Mouse (Mus musculus): ENCODE measurements around the gene H2afx. TPM values are rescaled to one million over a fixed set of nuclear protein-coding genes. Genes with fewer than 3 reads are reported as not detected.
"Not testable (repeated sequence)": the region's sequence is repeated elsewhere in the genome, so short reads cannot be mapped to it uniquely, and the experiment has no call there.

The H2afx gene
- polyA plus RNA-seq, 1 experiment: 255 TPM

- H3K4me3 ChIP-seq (ENCODE audit: low read depth, low read length): no peak overlapping the region
- 65% methylated on average over 3 of the region's 3 CpGs for WGBS
- H3K27ac ChIP-seq (ENCODE audit: insufficient read depth, low read depth, low read length): no peak overlapping the region
- H3K36me3 ChIP-seq (ENCODE audit: control insufficient read depth, insufficient read depth, low read length): peaks cover 39% of the 10 kb centered on the region
- H3K4me1 ChIP-seq (ENCODE audit: control insufficient read depth, insufficient read depth, insufficient read length, low read length): peaks cover 4% of the 10 kb centered on the region
- peak; percentile 34; the same call in 1 of the 2 replicates for TF ChIP-seq CTCF (IDR thresholded peaks at IDR 0.05; ENCODE audit: extremely low read depth, insufficient read length, insufficient replicate concordance, low read depth, low read length)
- no peak for TF ChIP-seq POLR2A (IDR thresholded peaks at IDR 0.05; ENCODE audit: low read depth, low read length)
- H3K27me3 ChIP-seq (ENCODE audit: control insufficient read depth, insufficient read depth, low read length): peaks cover 9% of the 10 kb centered on the region
Observed at GRCm38 (mm10) chr9:44292490-44292889, 42.0 kb upstream of the H2afx start.

- peaks cover 62% of the 10 kb centered on the region for H3K36me3 ChIP-seq (ENCODE audit: control insufficient read depth, insufficient read depth, low read length)
- H3K4me1 ChIP-seq (ENCODE audit: control insufficient read depth, insufficient read depth, insufficient read length, low read length); H3K4me3 ChIP-seq (ENCODE audit: low read depth, low read length); H3K27me3 ChIP-seq (ENCODE audit: control insufficient read depth, insufficient read depth, low read length); H3K27ac ChIP-seq (ENCODE audit: insufficient read depth, low read depth, low read length): not testable (repeated sequence)
- WGBS: 96% methylated on average over 3 of the region's 3 CpGs
Observed at GRCm38 (mm10) chr9:44300001-44300400, 34.5 kb upstream of the H2afx start.

- TF ChIP-seq CTCF (IDR thresholded peaks at IDR 0.05; ENCODE audit: extremely low read depth, insufficient read length, insufficient replicate concordance, low read depth, low read length) (no peak), POLR2A (IDR thresholded peaks at IDR 0.05; ENCODE audit: low read depth, low read length) (peak; percentile 73)
- Histone ChIP-seq H3K27ac (ENCODE audit: insufficient read depth, low read depth, low read length) (peak within 1 kb of the TSS; percentile 71), H3K27me3 (ENCODE audit: control insufficient read depth, insufficient read depth, low read length) (no peaks in the 10 kb centered on the region), H3K36me3 (ENCODE audit: control insufficient read depth, insufficient read depth, low read length) (peaks cover 28% of the 10 kb centered on the region), H3K4me3 (ENCODE audit: low read depth, low read length) (peak within 1 kb of the TSS; percentile 83), H3K4me1 (ENCODE audit: control insufficient read depth, insufficient read depth, insufficient read length, low read length) (peaks cover 6% of the 10 kb centered on the region; the same call in 1 of the 2 replicates)
- under 1% methylated on average over 54 of the region's 54 CpGs for WGBS
Observed at GRCm38 (mm10) chr9:44305466-44306079, 28.9 kb upstream of the H2afx start, which contains the start of gene Hinfp. Hinfp (minus strand) TSS chr9:44305671.

- H3K36me3 ChIP-seq (ENCODE audit: control insufficient read depth, insufficient read depth, low read length): peaks cover 30% of the 10 kb centered on the region
- H3K4me3 ChIP-seq (ENCODE audit: low read depth, low read length): no peak overlapping the region
- H3K4me1 ChIP-seq (ENCODE audit: control insufficient read depth, insufficient read depth, insufficient read length, low read length): peaks cover 6% of the 10 kb centered on the region; the same call in 1 of the 2 replicates
- H3K27me3 ChIP-seq (ENCODE audit: control insufficient read depth, insufficient read depth, low read length): no peaks in the 10 kb centered on the region
- H3K27ac ChIP-seq (ENCODE audit: insufficient read depth, low read depth, low read length): no peak overlapping the region
- WGBS: 91% methylated on average over 6 of the region's 6 CpGs
- TF ChIP-seq CTCF (IDR thresholded peaks at IDR 0.05; ENCODE audit: extremely low read depth, insufficient read length, insufficient replicate concordance, low read depth, low read length) (no peak), POLR2A (IDR thresholded peaks at IDR 0.05; ENCODE audit: low read depth, low read length) (no peak)
Observed at GRCm38 (mm10) chr9:44306532-44306931, 28.0 kb upstream of the H2afx start.

DNA sequence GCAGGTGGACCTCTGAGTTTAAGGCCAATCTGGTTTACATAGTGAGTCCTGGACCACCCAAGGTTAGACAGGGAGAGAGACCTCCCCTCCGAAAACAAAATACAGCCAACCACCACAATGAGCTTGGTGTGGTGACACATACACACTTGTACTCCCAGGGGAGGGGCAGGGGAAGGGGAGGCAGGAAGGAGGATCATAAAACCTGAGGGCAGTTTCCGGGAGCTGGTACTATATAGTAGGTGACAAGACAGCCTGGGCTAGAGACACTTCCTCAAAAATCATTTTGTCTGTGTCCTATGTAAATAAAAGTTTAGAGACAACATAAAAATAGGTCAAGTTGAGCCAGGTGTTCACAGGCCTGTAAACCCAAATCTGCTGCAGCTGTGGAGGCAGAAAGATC is 27.2 kb upstream of the H2afx start:
- whole genome bisulfite sequencing: 86% methylated on average over 2 of the region's 2 CpGs
- Histone ChIP-seq H3K27me3 (ENCODE audit: control insufficient read depth, insufficient read depth, low read length) (no peaks in the 10 kb centered on the region), H3K4me1 (ENCODE audit: control insufficient read depth, insufficient read depth, insufficient read length, low read length) (peaks cover 6% of the 10 kb centered on the region; the same call in 1 of the 2 replicates), H3K36me3 (ENCODE audit: control insufficient read depth, insufficient read depth, low read length) (peaks cover 27% of the 10 kb centered on the region), H3K27ac (ENCODE audit: insufficient read depth, low read depth, low read length) (no peak overlapping the region), H3K4me3 (ENCODE audit: low read depth, low read length) (no peak overlapping the region)
- TF ChIP-seq POLR2A (IDR thresholded peaks at IDR 0.05; ENCODE audit: low read depth, low read length): no peak
- TF ChIP-seq CTCF (IDR thresholded peaks at IDR 0.05; ENCODE audit: extremely low read depth, insufficient read length, insufficient replicate concordance, low read depth, low read length): no peak

DNA sequence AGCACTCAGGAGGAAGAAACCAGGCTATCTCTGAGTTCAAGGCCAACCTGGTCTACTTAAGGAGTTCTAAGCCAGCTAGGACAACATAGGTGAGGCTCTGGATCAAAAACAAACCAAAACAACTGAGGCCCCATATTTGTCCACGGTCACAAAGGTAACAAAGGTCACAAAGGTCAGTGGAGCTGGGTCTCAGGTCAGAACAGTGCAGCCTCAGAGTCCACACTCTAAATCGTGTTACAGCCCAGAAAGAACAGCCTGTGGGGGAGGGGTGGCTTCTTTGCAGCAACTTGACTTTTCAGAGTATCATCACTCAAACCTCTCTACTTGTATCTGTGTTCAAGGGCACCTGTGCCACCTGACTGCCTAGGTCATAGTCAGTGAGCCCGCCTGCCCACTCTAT is 24.7 kb upstream of the H2afx start:
- H3K4me1 ChIP-seq (ENCODE audit: control insufficient read depth, insufficient read depth, insufficient read length, low read length): no peaks in the 10 kb centered on the region
- TF ChIP-seq POLR2A (IDR thresholded peaks at IDR 0.05; ENCODE audit: low read depth, low read length) (no peak), CTCF (IDR thresholded peaks at IDR 0.05; ENCODE audit: extremely low read depth, insufficient read length, insufficient replicate concordance, low read depth, low read length) (no peak)
- no peak overlapping the region for H3K4me3 ChIP-seq (ENCODE audit: low read depth, low read length)
- H3K27me3 ChIP-seq (ENCODE audit: control insufficient read depth, insufficient read depth, low read length): no peaks in the 10 kb centered on the region
- no peak overlapping the region for H3K27ac ChIP-seq (ENCODE audit: insufficient read depth, low read depth, low read length)
- 60% methylated on average over 3 of the region's 3 CpGs for WGBS
- H3K36me3 ChIP-seq (ENCODE audit: control insufficient read depth, insufficient read depth, low read length): peaks cover 48% of the 10 kb centered on the region

GRCm38 (mm10) chr9:44310750-44311135 is 23.8 kb upstream of the H2afx start:
- Histone ChIP-seq H3K27ac (ENCODE audit: insufficient read depth, low read depth, low read length) (no peak overlapping the region), H3K4me3 (ENCODE audit: low read depth, low read length) (0 out of 2 replicates have a peak overlapping the region, but pooled peaks have one; percentile 0), H3K36me3 (ENCODE audit: control insufficient read depth, insufficient read depth, low read length) (peaks cover 58% of the 10 kb centered on the region), H3K4me1 (ENCODE audit: control insufficient read depth, insufficient read depth, insufficient read length, low read length) (no peaks in the 10 kb centered on the region), H3K27me3 (ENCODE audit: control insufficient read depth, insufficient read depth, low read length) (no peaks in the 10 kb centered on the region)
- 70% methylated on average over 10 of the region's 10 CpGs for whole genome bisulfite sequencing
- no peak for TF ChIP-seq POLR2A (IDR thresholded peaks at IDR 0.05; ENCODE audit: low read depth, low read length)
- no peak for TF ChIP-seq CTCF (IDR thresholded peaks at IDR 0.05; ENCODE audit: extremely low read depth, insufficient read length, insufficient replicate concordance, low read depth, low read length)

Data from small intestine, adult 2 months (tissue).